Mouse (Mus musculus): ENCODE data around the gene Trim16. TPM values are rescaled to one million over a fixed set of nuclear protein-coding genes. Genes with fewer than 3 reads are reported as not detected.

The Trim16 gene
- polyA plus RNA-seq, 1 experiment from 2014 or later = 6.5 TPM

DNA sequence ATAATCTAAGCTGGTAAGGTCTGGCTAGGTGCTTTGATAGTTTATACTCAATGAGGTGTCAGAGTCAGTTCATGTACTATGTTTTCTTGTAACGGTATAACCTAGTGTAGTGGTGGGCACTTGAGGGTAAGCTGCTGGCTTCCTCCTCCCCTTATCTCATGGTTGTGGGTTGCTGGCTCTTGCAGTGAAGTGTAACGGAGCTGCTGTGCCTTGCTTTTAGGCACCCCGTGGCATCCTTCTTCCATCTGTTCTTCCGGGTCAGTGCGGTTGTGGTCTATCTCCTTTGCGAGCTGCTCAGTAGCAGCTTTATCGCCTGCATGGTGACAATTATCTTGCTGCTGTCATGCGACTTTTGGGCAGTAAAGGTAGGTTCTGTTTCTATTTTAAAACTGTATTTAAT is 63.4 kb downstream of the Trim16 start:
- no peak for ATAC-seq (replicated peaks; ENCODE audit: insufficient number of reproducible peaks, low FRiP score, low TSS enrichment, low read depth)
- H3K27ac ChIP-seq (replicated peaks; ENCODE audit: low read depth, low read length) = no peak overlapping the region

DNA sequence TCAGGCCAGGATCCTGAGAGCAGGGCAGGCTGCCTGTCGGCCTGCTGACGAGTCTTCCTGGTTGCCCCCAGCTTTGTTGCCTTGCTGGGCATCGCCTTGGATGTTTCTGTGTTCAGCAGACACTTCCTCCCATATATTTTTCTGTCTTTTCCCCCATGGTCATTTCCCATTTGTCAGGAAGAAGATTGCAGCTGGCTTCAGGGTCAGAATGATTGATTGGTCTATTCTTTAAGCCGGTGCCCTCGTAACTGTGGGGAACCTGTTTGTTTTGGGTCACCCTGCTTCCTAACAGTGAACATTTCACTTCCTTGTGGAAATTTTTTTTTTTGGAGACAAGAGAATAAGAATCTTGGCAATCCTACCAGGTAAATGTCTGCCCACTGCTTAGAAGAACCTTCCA is 65.3 kb downstream of the Trim16 start:
- no peak overlapping the region for H3K4me2 ChIP-seq (ENCODE audit: low read depth, low read length)
- no peaks in the 10 kb centered on the region for H3K27me3 ChIP-seq (ENCODE audit: control insufficient read depth, insufficient read depth, low read length)
- ATAC-seq (replicated peaks; ENCODE audit: insufficient number of reproducible peaks, low FRiP score, low TSS enrichment, low read depth) (no peak), DNase-seq (ENCODE audit: low spot score) (no peak)
- H3K36me3 ChIP-seq (replicated peaks; ENCODE audit: control insufficient read depth, insufficient read depth, low read depth, low read length) = no peaks in the 10 kb centered on the region; the same call in 1 of the 2 replicates
- no peak overlapping the region for H3K4me3 ChIP-seq (ENCODE audit: low read depth, low read length)
- H3K9ac ChIP-seq (replicated peaks; ENCODE audit: low read length) = no peak overlapping the region
- H3K9me3 ChIP-seq (replicated peaks; ENCODE audit: control insufficient read depth, low read length) = no peaks in the 10 kb centered on the region
- WGBS = 79% methylated on average over 5 of the region's 5 CpGs
- no peaks in the 10 kb centered on the region for H3K4me1 ChIP-seq (ENCODE audit: control insufficient read depth, insufficient read depth, low read length)
- H3K27ac ChIP-seq (replicated peaks; ENCODE audit: low read depth, low read length) = no peak overlapping the region

More for the DNA sequence above, 63.4 kb downstream of the Trim16 start:
- no peak overlapping the region for H3K4me3 ChIP-seq (ENCODE audit: low read depth, low read length)
- no peaks in the 10 kb centered on the region; the same call in 1 of the 2 replicates for H3K36me3 ChIP-seq (replicated peaks; ENCODE audit: control insufficient read depth, insufficient read depth, low read depth, low read length)
- H3K9ac ChIP-seq (replicated peaks; ENCODE audit: low read length) = no peak overlapping the region
- no peak for DNase-seq (ENCODE audit: low spot score)
- H3K4me2 ChIP-seq (ENCODE audit: low read depth, low read length) = no peak overlapping the region
- H3K9me3 ChIP-seq (replicated peaks; ENCODE audit: control insufficient read depth, low read length) = no peaks in the 10 kb centered on the region
- H3K4me1 ChIP-seq (ENCODE audit: control insufficient read depth, insufficient read depth, low read length) = no peaks in the 10 kb centered on the region
- 92% methylated on average over 8 of the region's 8 CpGs for WGBS
- H3K27me3 ChIP-seq (ENCODE audit: control insufficient read depth, insufficient read depth, low read length) = no peaks in the 10 kb centered on the region

DNA sequence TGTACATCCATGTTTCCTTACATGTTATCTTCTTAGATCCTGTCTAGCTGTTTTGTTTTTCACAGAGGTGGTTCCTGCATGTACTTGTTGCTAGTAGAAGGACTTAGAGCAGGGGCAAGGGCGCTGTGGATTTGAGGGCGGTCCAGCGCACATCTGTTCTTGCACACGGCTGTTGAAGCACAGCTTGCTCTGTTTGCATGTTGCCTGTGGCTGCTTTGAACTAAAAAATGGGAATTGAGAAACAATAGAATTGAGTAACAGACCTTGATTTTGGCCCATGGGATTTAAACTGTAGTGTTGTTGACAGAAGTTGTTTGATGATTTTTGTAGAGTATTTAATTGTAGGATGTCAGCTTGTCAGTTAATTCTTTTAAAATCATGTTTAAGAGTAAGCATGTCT is 70.8 kb downstream of the Trim16 start:
- Histone ChIP-seq H3K9me3 (replicated peaks; ENCODE audit: control insufficient read depth, low read length) (no peaks in the 10 kb centered on the region), H3K9ac (replicated peaks; ENCODE audit: low read length) (no peak overlapping the region), H3K27ac (replicated peaks; ENCODE audit: low read depth, low read length) (no peak overlapping the region), H3K27me3 (ENCODE audit: control insufficient read depth, insufficient read depth, low read length) (no peaks in the 10 kb centered on the region), H3K4me3 (ENCODE audit: low read depth, low read length) (no peak overlapping the region), H3K4me1 (ENCODE audit: control insufficient read depth, insufficient read depth, low read length) (no peaks in the 10 kb centered on the region), H3K4me2 (ENCODE audit: low read depth, low read length) (no peak overlapping the region), H3K36me3 (replicated peaks; ENCODE audit: control insufficient read depth, insufficient read depth, low read depth, low read length) (no peaks in the 10 kb centered on the region; the same call in 1 of the 2 replicates)
- 89% methylated on average over 4 of the region's 4 CpGs for WGBS
- ATAC-seq (replicated peaks; ENCODE audit: insufficient number of reproducible peaks, low FRiP score, low TSS enrichment, low read depth) (no peak), DNase-seq (ENCODE audit: low spot score) (no peak)

DNA sequence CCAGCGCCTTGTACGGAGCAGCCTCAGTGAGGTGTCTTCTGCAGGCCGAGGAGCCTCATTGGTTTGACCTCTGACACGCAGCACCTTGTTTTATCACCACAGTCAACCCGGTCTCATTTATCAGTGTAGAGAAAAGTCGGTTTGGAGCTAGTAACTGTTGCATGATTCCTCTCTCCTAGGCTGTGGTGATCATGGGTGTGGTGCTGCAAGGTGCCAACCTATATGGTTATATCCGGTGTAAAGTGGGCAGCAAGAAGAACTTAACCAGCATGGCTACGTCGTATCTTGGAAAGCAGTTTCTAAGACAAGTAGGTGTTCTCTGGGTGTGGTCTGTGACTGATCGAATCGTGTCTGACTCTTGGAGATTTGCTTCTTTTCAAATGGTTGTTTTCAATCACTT is 71.7 kb downstream of the Trim16 start:
- H3K9me3 ChIP-seq (replicated peaks; ENCODE audit: control insufficient read depth, low read length) = no peaks in the 10 kb centered on the region
- 94% methylated on average over 11 of the region's 11 CpGs for WGBS
- DNase-seq (ENCODE audit: low spot score) (no peak), ATAC-seq (replicated peaks; ENCODE audit: insufficient number of reproducible peaks, low FRiP score, low TSS enrichment, low read depth) (no peak)
- H3K4me3 ChIP-seq (ENCODE audit: low read depth, low read length) = no peak overlapping the region
- no peaks in the 10 kb centered on the region for H3K36me3 ChIP-seq (replicated peaks; ENCODE audit: control insufficient read depth, insufficient read depth, low read depth, low read length)
- no peaks in the 10 kb centered on the region for H3K27me3 ChIP-seq (ENCODE audit: control insufficient read depth, insufficient read depth, low read length)
- H3K4me2 ChIP-seq (ENCODE audit: low read depth, low read length) = no peak overlapping the region
- H3K9ac ChIP-seq (replicated peaks; ENCODE audit: low read length) = no peak overlapping the region
- H3K4me1 ChIP-seq (ENCODE audit: control insufficient read depth, insufficient read depth, low read length) = no peaks in the 10 kb centered on the region
- H3K27ac ChIP-seq (replicated peaks; ENCODE audit: low read depth, low read length) = no peak overlapping the region

Other genes with a start within 250 kb of the Trim16 start
- gene Trpv2, start 245.7 kb upstream of the Trim16 start, polyA plus RNA-seq (2014; fragmentation: Nextera tagmentation; extraction: Ambion mirVana) = 4.2 and 5.2 TPM in 2 replicates
- 14.2 and 16.8 TPM in 2 replicates for gene Lrrc75a, start 171.7 kb upstream of the Trim16 start, polyA plus RNA-seq (2014; fragmentation: Nextera tagmentation; extraction: Ambion mirVana)
- 44.4 and 49.9 TPM in 2 replicates for gene Mmgt2, start 171.6 kb upstream of the Trim16 start, polyA plus RNA-seq (2014; fragmentation: Nextera tagmentation; extraction: Ambion mirVana)
- 11.6 and 11.9 TPM in 2 replicates for gene Zfp287, start 88.3 kb upstream of the Trim16 start, polyA plus RNA-seq (2014; fragmentation: Nextera tagmentation; extraction: Ambion mirVana)
- gene Gm10428, start 67.1 kb upstream of the Trim16 start, polyA plus RNA-seq (2014; fragmentation: Nextera tagmentation; extraction: Ambion mirVana) = not detected in 2 replicates
- 34.3 and 36.2 TPM in 2 replicates for gene Zfp286, start 30.8 kb upstream of the Trim16 start, polyA plus RNA-seq (2014; fragmentation: Nextera tagmentation; extraction: Ambion mirVana)
- 0.32 and 1.1 TPM in 2 replicates for gene Fbxw10, start 26.8 kb downstream of the Trim16 start, polyA plus RNA-seq (2014; fragmentation: Nextera tagmentation; extraction: Ambion mirVana)
- 51.1 and 52.7 TPM in 2 replicates for gene Tvp23b, start 59.2 kb downstream of the Trim16 start, polyA plus RNA-seq (2014; fragmentation: Nextera tagmentation; extraction: Ambion mirVana)
- not detected in 2 replicates for gene Cdrt4, start 131.0 kb downstream of the Trim16 start, polyA plus RNA-seq (2014; fragmentation: Nextera tagmentation; extraction: Ambion mirVana)
- gene Tekt3, start 241.4 kb downstream of the Trim16 start, polyA plus RNA-seq (2014; fragmentation: Nextera tagmentation; extraction: Ambion mirVana) = not detected in 2 replicates